Mouse (Mus musculus) sigmoid colon, adult 10 weeks (tissue): ENCODE results near the gene Rhcg. TPM values are rescaled to one million over a fixed set of nuclear protein-coding genes. Genes with fewer than 3 reads are reported as not detected.

Experiments used
- polyA plus RNA-seq: library from polyadenylated mRNA; stranded (reverse); fragments of 350-450 nt; fragmentation: Illumina TruSeq; extraction: RNeasy Lipid Tissue Mini Kit (QIAGEN cat#74804); gene quantifications from one replicate; pipeline ENCODE4 v1.2.3, GENCODE M21; 2014; ENCODE audit warnings: low read depth, low replicate concordance

The Rhcg gene
- polyA plus RNA-seq: not detected

GRCm38 (mm10) chr7:79617418-79617817 lies at the start of gene Rhcg:
Gene Rhcg, minus strand, starts transcription at chr7:79617657.

GRCm38 (mm10) chr7:79659578-79660290 lies 42.3 kb upstream of the Rhcg start, which contains the start of gene Ticrr:
Gene Ticrr, plus strand, starts transcription at chr7:79660196.

Other genes with a start within 250 kb of the Rhcg start
- gene Rlbp1, start 230.6 kb downstream of the Rhcg start, polyA plus RNA-seq: not detected
- 1.6 TPM for gene Fanci, start 225.7 kb downstream of the Rhcg start, polyA plus RNA-seq
- 43.6 TPM for gene Polg, start 151.3 kb downstream of the Rhcg start, polyA plus RNA-seq
- gene Ticrr, start 42.5 kb upstream of the Rhcg start, polyA plus RNA-seq: 1.7 TPM
- 0.16 TPM for gene Kif7, start 98.1 kb upstream of the Rhcg start, polyA plus RNA-seq
- 5.8 TPM for gene Plin1, start 115.2 kb upstream of the Rhcg start, polyA plus RNA-seq
- gene Pex11a, start 125.5 kb upstream of the Rhcg start, polyA plus RNA-seq: 24.7 TPM
- 0.44 TPM for gene Wdr93, start 125.5 kb upstream of the Rhcg start, polyA plus RNA-seq
- gene Mesp1, start 176.1 kb upstream of the Rhcg start, polyA plus RNA-seq: not detected
- gene Mesp2, start 193.1 kb upstream of the Rhcg start, polyA plus RNA-seq: not detected
- gene Anpep, start 243.4 kb upstream of the Rhcg start, polyA plus RNA-seq: 4.8 TPM